Mouse (Mus musculus) megakaryocyte, embryonic 14.5 days (primary cell): ENCODE data around the gene Myl3. TPM values are rescaled to one million over a fixed set of nuclear protein-coding genes. Genes with fewer than 3 reads are reported as not detected.

ENCODE experiments used
- H3K27me3 ChIP-seq: replicated peaks from 2 replicates; pipeline ENCODE3; 2012; ENCODE audit warnings: inconsistent platforms
- H3K36me3 ChIP-seq: replicated peaks from 2 replicates; pipeline ENCODE3; 2012; ENCODE audit warnings: low read length, inconsistent platforms, mixed read lengths
- H3K4me1 ChIP-seq: 2 replicates; pipeline ENCODE4 v1.6.1; 2012; ENCODE audit warnings: inconsistent platforms
- H3K4me3 ChIP-seq: replicated peaks from 2 replicates; pipeline ENCODE3; 2012; ENCODE audit warnings: moderate library complexity, mild to moderate bottlenecking, inconsistent platforms
- H3K9me3 ChIP-seq: 2 replicates; pipeline ENCODE4 v1.6.1; 2012; ENCODE audit warnings: inconsistent platforms
- FLI1 ChIP-seq: IDR thresholded peaks from 2 replicates; pipeline ENCODE4 v1.6.1; 2012; ENCODE audit warnings: low read length, inconsistent platforms, mixed read lengths
- GATA1 ChIP-seq: IDR thresholded peaks from 3 replicates; pipeline ENCODE4 v1.6.1; 2012; ENCODE audit warnings: mixed read lengths, low read length, inconsistent platforms, borderline replicate concordance
- polyA plus RNA-seq: library from polyadenylated mRNA; stranded (reverse); fragments of >175 nt; gene quantifications from 2 replicates; pipeline ENCODE4 v1.2.3, GENCODE M21; 2012; ENCODE audit warnings: low replicate concordance; ENCODE audit not compliant: insufficient read depth

Myl3 gene
- polyA plus RNA-seq, 1 experiment = not detected

- TF ChIP-seq FLI1 (no peak), GATA1 (no peak)
- Histone ChIP-seq H3K4me1 (peaks cover 2% of the 10 kb centered on the region), H3K27me3 (peaks cover 66% of the 10 kb centered on the region), H3K4me3 (no peak overlapping the region), H3K36me3 (no peaks in the 10 kb centered on the region), H3K9me3 (no peaks in the 10 kb centered on the region)
These were observed 33.8 kb downstream of the Myl3 start for GRCm38 (mm10) chr9:110775269-110776022.

- Histone ChIP-seq H3K9me3 (no peaks in the 10 kb centered on the region), H3K4me1 (peaks cover 20% of the 10 kb centered on the region), H3K4me3 (no peak overlapping the region), H3K27me3 (peaks cover 76% of the 10 kb centered on the region), H3K36me3 (no peaks in the 10 kb centered on the region)
- TF ChIP-seq FLI1 = no peak
These were observed 36.4 kb downstream of the Myl3 start for GRCm38 (mm10) chr9:110778100-110778499.

- TF ChIP-seq FLI1 = no peak
- no peak for TF ChIP-seq GATA1
- Histone ChIP-seq H3K4me1 (peaks cover 20% of the 10 kb centered on the region), H3K9me3 (no peaks in the 10 kb centered on the region), H3K27me3 (peaks cover 75% of the 10 kb centered on the region), H3K36me3 (no peaks in the 10 kb centered on the region), H3K4me3 (no peak overlapping the region)
These were observed 36.9 kb downstream of the Myl3 start for GRCm38 (mm10) chr9:110778559-110778958.

GRCm38 (mm10) chr9:110779242-110779913 lies 37.7 kb downstream of the Myl3 start:
- H3K9me3 ChIP-seq = no peaks in the 10 kb centered on the region
- no peak for TF ChIP-seq FLI1
- no peak for TF ChIP-seq GATA1
- peaks cover 20% of the 10 kb centered on the region for H3K4me1 ChIP-seq
- no peak overlapping the region for H3K4me3 ChIP-seq
- no peaks in the 10 kb centered on the region for H3K36me3 ChIP-seq
- peaks cover 70% of the 10 kb centered on the region for H3K27me3 ChIP-seq

- no peak for TF ChIP-seq GATA1
- TF ChIP-seq FLI1 = no peak
- Histone ChIP-seq H3K4me1 (peaks cover 24% of the 10 kb centered on the region), H3K27me3 (peaks cover 53% of the 10 kb centered on the region), H3K36me3 (no peaks in the 10 kb centered on the region), H3K9me3 (0 out of 2 replicates have a peak, but pooled peaks cover 5% of the 10 kb centered on the region), H3K4me3 (peak overlapping the region; percentile 92)
These were observed 39.6 kb downstream of the Myl3 start for GRCm38 (mm10) chr9:110781256-110781721.

GRCm38 (mm10) chr9:110781731-110782130 lies 40.1 kb downstream of the Myl3 start:
- Histone ChIP-seq H3K36me3 (no peaks in the 10 kb centered on the region), H3K4me1 (peaks cover 24% of the 10 kb centered on the region), H3K9me3 (0 out of 2 replicates have a peak, but pooled peaks cover 5% of the 10 kb centered on the region), H3K27me3 (peaks cover 51% of the 10 kb centered on the region), H3K4me3 (peak overlapping the region; percentile 92)
- TF ChIP-seq FLI1 = no peak
- TF ChIP-seq GATA1 = no peak

- H3K9me3 ChIP-seq = peaks cover 17% of the 10 kb centered on the region; the same call in 1 of the 2 replicates
- no peak overlapping the region for H3K4me3 ChIP-seq
- peaks cover 34% of the 10 kb centered on the region for H3K27me3 ChIP-seq
- TF ChIP-seq FLI1 = no peak
- no peak for TF ChIP-seq GATA1
- peaks cover 24% of the 10 kb centered on the region for H3K4me1 ChIP-seq
- H3K36me3 ChIP-seq = no peaks in the 10 kb centered on the region
These were observed 42.0 kb downstream of the Myl3 start for GRCm38 (mm10) chr9:110783611-110784010.

GRCm38 (mm10) chr9:110788169-110788568 lies 46.5 kb downstream of the Myl3 start:
- Histone ChIP-seq H3K27me3 (peaks cover 5% of the 10 kb centered on the region), H3K4me1 (peaks cover 10% of the 10 kb centered on the region; the same call in 1 of the 2 replicates), H3K9me3 (peaks cover 24% of the 10 kb centered on the region; the same call in 1 of the 2 replicates), H3K4me3 (no peak overlapping the region), H3K36me3 (no peaks in the 10 kb centered on the region)
- TF ChIP-seq FLI1 = no peak
- TF ChIP-seq GATA1 = no peak

- Histone ChIP-seq H3K36me3 (no peaks in the 10 kb centered on the region), H3K27me3 (peaks cover 11% of the 10 kb centered on the region), H3K4me3 (no peak overlapping the region), H3K4me1 (peaks cover 6% of the 10 kb centered on the region; the same call in 1 of the 2 replicates), H3K9me3 (peaks cover 19% of the 10 kb centered on the region; the same call in 1 of the 2 replicates)
- TF ChIP-seq FLI1 = no peak
- no peak for TF ChIP-seq GATA1
These were observed 48.8 kb downstream of the Myl3 start for GRCm38 (mm10) chr9:110790462-110790861.

- no peak overlapping the region for H3K4me3 ChIP-seq
These were observed 55.4 kb downstream of the Myl3 start for GRCm38 (mm10) chr9:110797013-110797412.

More at GRCm38 (mm10) chr9:110797013-110797412, 55.4 kb downstream of the Myl3 start:
- Histone ChIP-seq H3K9me3 (no peaks in the 10 kb centered on the region), H3K4me1 (no peaks in the 10 kb centered on the region), H3K27me3 (peaks cover 37% of the 10 kb centered on the region), H3K36me3 (no peaks in the 10 kb centered on the region)
- TF ChIP-seq GATA1 (no peak), FLI1 (no peak)
